Mouse (Mus musculus) adrenal gland, adult 18-20 months (tissue): ENCODE measurements at regions not wholly inside any gene's neighbourhood (a gene's known extent, or its start where the extent isn't known, plus 50 kb on each side); places are given as distances from the start of the nearest gene placed in this dataset.
A peak's percentile ranks its signal among the peaks of the same experiment; 100 is the strongest.

Source experiments
- DNase-seq, 2 experiments: peaks; one replicate each; pipeline ENCODE4 v3.0.0; 2021 to 2022; ENCODE audit warnings: low spot score in 2 of 2

GRCm38 (mm10) chr1:166735545-166735944, 53.9 kb upstream of the Fmo9 start:
- no peak for DNase-seq

- no peak for DNase-seq
Observed at GRCm38 (mm10) chr1:166738029-166738428, 56.4 kb upstream of the Fmo9 start.

GRCm38 (mm10) chr1:166750236-166750635, 68.6 kb upstream of the Fmo9 start:
- DNase-seq, result no peak

- DNase-seq, result no peak
Observed at GRCm38 (mm10) chr1:166750777-166751176, 69.1 kb upstream of the Fmo9 start.

- no peak for DNase-seq
Observed at GRCm38 (mm10) chr1:166751436-166751835, 69.8 kb upstream of the Fmo9 start.

- no peak for DNase-seq
Observed at GRCm38 (mm10) chr1:166752990-166753709, 71.5 kb upstream of the Fmo9 start.

GRCm38 (mm10) chr1:166758987-166759386, 77.3 kb upstream of the Fmo9 start:
- DNase-seq, result no peak

GRCm38 (mm10) chr1:166773114-166773513, 91.5 kb upstream of the Fmo9 start:
- DNase-seq, result no peak

- DNase-seq, result peak in 1 of 2 experiments; percentile 31
Observed at GRCm38 (mm10) chr1:166782106-166782505, 100.5 kb upstream of the Fmo9 start.

- no peak for DNase-seq
Observed at GRCm38 (mm10) chr1:166787945-166788344, 106.3 kb upstream of the Fmo9 start.

- no peak for DNase-seq
Observed at GRCm38 (mm10) chr1:166788824-166789399, 107.3 kb upstream of the Fmo9 start.

- DNase-seq, result no peak
Observed at GRCm38 (mm10) chr1:166793052-166793716, 111.5 kb upstream of the Fmo9 start.

GRCm38 (mm10) chr1:166793717-166794081, 112.1 kb upstream of the Fmo9 start:
- DNase-seq, result peak in 1 of 2 experiments; percentile 54

- DNase-seq, result no peak
Observed at GRCm38 (mm10) chr1:166794622-166795244, 113.1 kb upstream of the Fmo9 start.

- no peak for DNase-seq
Observed at GRCm38 (mm10) chr1:166795613-166796012, 114.0 kb upstream of the Fmo9 start.

GRCm38 (mm10) chr1:166796362-166796925, 114.8 kb upstream of the Fmo9 start:
- DNase-seq, result no peak

GRCm38 (mm10) chr1:166796931-166797330, 115.3 kb upstream of the Fmo9 start:
- DNase-seq, result no peak

GRCm38 (mm10) chr1:166800953-166801603, 119.4 kb upstream of the Fmo9 start:
- no peak for DNase-seq

- no peak for DNase-seq
Observed at GRCm38 (mm10) chr1:166801929-166802328, 120.3 kb upstream of the Fmo9 start.

GRCm38 (mm10) chr1:166803928-166804327, 122.3 kb upstream of the Fmo9 start:
- DNase-seq, result no peak

GRCm38 (mm10) chr1:166804333-166804732, 122.7 kb upstream of the Fmo9 start:
- DNase-seq, result no peak
